Mouse (Mus musculus) testis, postnatal 14 days (tissue): ENCODE measurements around the gene Hormad2.

Experiments
- DNase-seq: peaks from one replicate; pipeline ENCODE4 v3.0.0; 2021; ENCODE audit warnings: low spot score

The Hormad2 gene

DNA sequence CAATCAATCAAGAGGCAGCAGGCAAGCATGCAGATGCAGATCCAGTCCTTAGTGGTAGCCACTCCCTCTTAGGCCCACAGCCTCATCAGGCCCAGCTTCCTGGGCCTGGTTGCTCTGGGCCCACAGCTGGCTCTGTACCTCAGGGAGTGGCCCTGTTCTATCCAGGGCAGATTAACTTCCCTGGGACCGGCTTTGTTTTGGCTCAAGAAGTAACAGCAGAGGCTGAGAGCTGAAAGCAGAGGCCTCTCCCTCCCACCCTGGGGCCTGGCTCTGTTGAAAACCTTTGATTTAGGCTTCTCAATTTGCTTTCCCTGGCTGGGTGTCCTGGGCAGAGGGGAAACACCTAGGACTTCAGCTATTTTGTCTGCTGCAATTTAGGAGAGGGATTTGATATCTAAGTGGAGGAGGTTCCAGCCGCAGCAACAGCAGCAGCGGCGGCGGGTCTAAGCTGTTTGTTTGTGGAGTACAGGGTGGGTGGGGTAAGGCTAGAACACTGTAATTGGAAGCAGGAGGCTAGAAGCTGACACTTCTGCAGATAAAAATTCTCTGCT lies 138.5 kb downstream of the Hormad2 start:
- peak; percentile 66 for DNase-seq

DNA sequence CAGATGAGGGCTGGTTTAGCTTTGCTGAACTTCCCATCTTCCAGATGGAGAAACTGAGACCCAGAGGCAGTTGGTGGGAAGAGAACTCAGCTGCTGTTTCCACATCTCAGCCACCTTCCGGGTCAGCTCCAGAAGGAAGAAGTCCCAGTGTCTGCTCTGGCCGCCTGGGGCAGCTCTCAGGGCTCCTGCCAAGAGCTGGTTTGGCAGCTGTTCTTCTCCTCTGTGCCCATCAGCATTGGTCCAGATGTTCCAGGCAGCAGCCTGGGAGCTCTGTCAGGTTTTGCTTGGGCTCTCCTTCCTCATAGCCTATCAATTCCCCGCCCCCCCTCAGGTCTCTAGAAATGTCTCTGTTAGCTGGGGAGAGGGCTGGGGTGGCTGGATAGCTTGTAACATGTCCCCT lies 140.2 kb downstream of the Hormad2 start:
- no peak for DNase-seq

DNA sequence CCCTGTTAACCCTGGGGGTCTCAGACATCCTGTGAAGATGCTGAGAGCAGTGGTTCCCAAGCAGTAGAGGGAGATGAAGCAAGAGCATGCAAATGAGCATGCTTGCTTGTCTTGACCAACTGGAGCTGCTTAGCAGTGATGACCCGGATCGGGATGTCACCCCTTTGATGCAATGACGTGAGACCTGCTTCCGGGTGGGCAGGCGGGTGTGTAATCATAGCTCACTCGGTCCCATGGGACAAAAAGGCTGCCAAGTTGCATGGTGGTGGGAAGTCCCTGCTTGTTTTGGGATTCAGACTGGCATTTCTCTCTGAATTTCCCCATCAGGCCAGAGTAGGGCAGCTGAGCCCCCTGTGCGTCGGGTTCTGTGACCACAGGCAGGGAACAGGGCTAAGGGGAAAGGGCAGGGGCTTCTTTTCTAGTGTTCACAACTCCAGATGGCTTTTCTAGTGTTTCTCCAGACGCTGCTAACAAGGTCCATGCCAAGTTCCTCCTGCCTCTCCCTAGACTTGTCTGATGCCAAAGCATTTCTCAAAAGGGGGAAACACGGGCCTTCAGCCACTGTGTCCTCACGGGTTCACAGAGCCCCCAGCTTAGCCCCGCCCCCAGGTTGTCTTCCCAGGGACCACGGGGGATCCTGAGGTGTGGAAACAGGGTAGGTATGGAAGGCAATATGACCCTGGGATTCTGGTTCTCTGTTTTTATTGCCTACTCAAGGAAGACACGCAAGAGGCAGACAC lies 141.0 kb downstream of the Hormad2 start:
- no peak for DNase-seq

DNA sequence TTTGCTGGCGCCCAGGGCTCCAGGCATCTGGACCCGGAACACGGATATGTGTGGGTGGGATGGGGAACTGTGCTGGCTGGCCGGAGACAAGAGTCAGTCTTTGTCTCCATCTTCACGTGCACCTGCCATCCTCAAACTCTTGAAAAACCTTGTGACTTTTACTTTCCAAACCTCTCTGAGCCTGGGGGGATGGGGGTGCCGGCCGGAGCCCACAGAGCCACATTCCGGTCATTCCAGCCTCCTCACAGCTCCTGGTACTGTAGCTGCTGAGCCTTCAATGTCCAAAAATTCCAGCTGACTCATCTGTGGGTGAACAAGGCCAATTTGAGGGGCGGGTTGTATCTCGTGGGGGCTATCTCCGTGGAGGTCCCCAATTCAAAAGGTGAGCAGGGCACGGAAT lies 141.7 kb downstream of the Hormad2 start:
- no peak for DNase-seq

DNA sequence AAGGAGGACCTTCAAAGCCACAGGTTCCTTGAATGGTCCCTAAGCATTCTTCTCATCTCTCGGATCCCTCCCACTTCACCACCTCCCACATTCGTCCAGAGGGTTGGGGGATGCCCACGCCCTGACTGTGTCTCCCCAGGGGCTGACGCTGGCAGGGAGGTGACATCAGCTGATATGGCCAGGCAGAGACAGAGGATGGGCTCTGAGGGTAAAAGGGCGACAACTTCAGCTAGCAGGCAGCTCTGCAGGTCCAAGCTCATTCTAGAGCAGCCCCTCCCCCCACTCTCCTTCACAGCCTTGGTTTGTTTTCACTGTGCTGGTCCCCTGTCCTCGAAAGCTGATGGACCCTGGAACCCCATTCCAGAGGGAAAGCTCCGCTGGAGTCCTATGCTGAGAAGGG lies 142.3 kb downstream of the Hormad2 start:
- no peak for DNase-seq

DNA sequence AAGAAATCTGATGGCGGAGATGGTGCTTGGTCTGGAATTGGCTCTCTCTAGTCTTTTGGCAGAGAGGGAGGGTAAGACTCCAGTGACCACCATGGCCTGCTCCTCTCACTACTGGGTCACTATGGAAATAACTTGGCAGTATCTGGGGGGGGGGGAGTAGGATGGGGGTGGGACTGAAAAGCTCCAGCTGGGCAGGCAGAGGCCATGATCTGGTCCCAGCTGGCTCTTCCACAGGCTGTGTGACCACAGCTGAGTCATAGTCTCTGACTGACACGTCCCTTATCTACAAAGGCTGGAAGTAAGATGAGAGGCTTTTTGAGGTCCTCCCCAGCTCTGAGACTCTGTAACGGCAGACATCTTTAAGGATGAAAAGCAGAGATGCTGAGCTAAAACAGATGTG lies 143.2 kb downstream of the Hormad2 start:
- DNase-seq = no peak

DNA sequence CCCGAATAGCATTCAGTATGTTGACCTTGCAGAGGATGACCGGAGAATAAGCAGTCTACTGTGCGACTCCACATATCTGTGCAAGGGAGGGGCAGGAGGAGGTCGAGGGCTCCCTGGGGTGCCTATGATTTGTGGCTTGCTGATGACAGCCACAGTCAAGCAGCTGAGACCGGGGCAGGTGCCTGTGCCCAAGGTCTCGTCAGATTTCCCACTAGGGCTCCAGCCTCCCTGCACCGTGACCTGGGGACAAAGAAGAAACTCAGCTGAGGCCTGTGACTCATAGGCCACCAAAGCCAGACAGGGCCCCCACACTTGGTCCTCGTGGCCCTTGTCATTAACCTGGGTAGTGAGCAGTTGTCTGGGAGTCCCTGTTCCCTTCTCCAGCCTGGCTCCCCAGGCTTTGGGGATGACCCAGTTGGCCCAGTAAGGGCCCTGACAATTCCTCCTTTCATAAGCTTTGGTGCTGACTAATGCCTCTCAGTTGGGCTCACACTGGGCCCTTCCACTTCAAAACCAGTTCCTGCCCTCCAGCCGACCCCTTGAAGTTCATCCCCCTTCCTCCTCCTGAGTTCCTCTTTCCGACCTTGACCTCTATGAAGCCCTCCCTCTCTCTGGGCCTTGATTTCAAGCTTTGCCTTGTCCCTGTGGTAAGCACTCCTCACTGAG lies 144.2 kb downstream of the Hormad2 start:
- DNase-seq = no peak
